Mouse (Mus musculus) activated CD4-positive, CD25-positive, alpha-beta regulatory T cell, adult 9 weeks (primary cell): ENCODE data around the gene 4933415F23Rik. TPM values are rescaled to one million over a fixed set of nuclear protein-coding genes. Genes with fewer than 3 reads are reported as not detected.

Experiments used
- polyA plus RNA-seq: library from polyadenylated mRNA; unstranded; fragments of 100-300 nt; shearing (Covaris generic); gene quantifications from one replicate; pipeline ENCODE4 v1.2.1, GENCODE M21; 2017

The 4933415F23Rik gene
- not detected for polyA plus RNA-seq

GRCm38 (mm10) chr1:23102021-23102420 is at the start of gene 4933415F23Rik:
Gene 4933415F23Rik, minus strand, starts transcription at chr1:23102253.

